Mouse (Mus musculus): ENCODE data around the gene Sik2.

The Sik2 gene

GRCm38 (mm10) chr9:50920933-50921895 lies 87.7 kb downstream of the Sik2 start:
- intact Hi-C loops (cut with DNase I): no loop called here

DNA sequence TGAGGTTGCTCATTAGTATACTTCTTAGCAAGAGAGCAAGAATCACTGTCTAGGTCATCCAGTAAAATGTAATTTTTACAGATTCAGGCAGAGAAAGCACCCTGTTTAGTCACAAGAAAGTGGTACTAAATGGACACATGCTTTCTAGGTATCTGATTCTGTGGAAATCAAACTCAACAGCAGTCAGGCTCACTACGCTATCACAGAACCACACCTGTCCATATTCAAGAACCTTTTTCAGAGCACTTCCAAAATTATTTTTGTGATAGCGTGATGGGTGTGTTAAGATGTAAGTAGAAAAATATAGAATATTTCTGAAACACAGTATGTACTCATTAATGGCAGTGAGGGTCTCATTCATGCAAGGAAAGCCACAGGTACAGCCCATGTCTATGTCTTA lies 89.3 kb downstream of the Sik2 start:
- intact Hi-C loops (cut with DNase I): no loop called here

DNA sequence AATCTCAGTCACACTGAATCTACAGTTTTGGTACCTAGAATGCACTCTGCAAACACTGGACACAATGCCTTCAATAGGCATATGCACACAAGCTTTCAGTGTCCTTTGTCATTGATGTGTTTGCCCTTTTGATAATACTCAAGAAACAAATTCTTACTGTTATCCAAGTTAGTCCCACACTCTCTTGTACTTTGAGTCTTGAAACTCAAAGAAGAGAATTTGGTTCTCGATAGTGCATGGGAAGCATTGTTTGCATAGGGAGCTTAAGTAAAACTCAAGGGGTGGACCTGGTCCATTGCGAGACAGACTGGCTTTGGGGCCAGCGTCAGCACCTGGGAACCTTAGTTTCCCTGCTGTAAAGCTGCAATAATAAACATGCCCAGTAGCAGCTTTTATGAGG lies 90.7 kb downstream of the Sik2 start:
- intact Hi-C loops (cut with DNase I): no loop called here

GRCm38 (mm10) chr9:50911861-50912515 lies 96.9 kb downstream of the Sik2 start:
- intact Hi-C loops (cut with DNase I): no loop called here

DNA sequence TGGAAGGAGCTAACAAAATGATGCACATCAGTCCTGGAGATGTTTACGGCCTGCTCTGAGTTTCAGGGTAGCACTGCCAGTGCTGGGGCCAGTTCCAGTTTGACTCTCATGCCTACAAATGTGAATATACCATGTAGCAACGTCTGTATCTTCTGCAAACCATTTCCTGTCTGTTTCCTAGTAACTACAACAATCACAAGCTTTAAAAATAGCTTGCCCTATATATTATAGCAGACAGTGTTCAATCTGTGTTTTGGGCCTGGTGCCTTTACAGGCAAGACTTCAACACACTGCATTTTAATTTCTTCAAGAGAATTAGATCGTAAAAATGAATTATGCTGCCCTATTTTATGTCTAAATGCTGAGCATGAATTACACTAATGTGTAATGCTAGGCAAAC lies 103.6 kb downstream of the Sik2 start:
- intact Hi-C loops (cut with DNase I): no loop called here

GRCm38 (mm10) chr9:50904196-50904847 lies 104.6 kb downstream of the Sik2 start:
- intact Hi-C loops (cut with DNase I): no loop called here

DNA sequence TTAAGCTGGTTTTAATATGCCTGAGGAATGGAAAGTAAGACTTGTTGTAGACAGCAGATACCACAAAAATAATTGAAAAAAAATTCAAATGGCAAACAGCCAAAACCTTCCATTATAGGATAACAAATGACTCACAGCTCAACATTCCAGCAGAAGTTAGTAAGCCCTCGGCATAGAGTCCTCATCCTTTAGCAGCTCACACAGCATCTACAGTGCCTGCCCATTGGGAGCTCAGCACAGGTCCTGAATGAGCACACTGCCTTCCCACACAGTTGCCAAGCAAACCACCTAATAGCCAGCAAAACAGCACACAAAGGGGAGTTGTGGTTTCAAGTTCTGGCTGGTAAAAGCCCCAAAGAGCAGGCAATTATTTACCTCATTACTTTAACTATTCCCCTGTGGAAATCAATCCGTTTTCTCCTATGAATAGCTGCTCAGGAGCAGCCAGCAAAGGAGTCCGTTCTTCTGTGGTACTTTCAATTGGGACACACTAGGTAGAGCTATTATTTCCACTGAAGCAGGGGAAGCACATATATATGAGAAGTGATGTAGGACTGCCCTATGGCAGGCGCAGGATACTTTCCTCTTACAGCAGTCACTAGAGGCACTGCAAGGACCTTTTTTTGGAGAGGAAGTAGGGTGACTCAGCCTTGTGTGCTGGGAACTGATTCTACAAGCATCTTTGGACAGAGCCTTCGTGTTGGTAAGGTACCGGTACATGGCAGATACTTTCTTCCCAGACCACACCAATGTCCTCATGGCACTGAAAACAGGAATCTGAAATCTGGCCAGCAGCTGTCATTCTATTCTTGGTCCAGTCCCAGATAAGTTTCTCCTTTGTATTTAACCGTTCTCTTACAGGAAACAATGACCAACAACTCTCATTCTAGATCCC lies 108.6 kb downstream of the Sik2 start:
- intact Hi-C loops (cut with DNase I): no loop called here

DNA sequence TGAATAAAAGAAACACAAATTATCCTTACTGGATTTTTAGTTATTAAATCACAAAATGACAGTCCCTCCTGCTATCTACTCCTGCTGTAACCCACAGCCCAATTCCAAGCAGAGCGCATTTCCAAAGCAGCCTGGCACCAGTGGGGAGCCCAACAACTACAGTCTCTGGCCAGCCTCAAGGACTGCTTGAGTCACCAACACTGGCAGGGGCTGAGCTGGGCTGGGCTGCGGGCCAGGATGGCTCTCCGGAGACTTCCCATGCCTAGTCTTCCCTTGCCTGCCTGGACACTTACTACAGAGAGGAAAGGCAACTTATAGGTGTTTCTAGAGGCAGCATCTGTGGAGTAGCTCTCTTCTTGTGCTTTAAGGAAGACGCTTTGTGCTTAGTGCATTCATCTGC lies 115.2 kb downstream of the Sik2 start:
- intact Hi-C loops (cut with DNase I): no loop called here

DNA sequence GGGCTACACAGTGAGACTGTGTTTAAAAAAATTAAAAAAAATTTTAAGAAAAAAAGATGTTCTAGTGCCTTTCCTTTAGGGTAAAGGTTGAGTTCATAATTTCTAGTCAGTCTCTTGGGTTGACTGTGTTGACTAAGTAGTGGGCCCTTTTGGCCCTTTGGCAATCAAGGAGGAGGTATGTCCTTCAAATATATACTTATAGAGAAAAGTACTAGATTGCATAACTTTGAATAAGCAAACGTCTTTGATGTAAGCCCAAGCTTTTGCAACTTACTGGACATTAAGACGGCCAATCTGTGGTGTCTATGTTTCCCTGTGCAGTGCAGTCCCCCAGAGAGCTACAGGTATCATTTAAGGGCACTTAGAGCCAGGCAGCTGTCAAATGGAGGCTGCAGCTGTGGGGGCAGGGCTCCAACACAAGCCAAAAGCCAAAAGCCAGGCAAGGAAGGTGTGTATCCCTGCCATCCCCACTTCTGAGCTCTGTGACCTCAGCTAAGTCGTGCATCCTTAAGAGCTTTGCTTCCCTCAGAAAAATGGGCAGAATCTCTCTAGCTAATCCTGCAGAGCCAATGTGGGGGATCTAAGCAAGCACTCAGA lies 118.3 kb downstream of the Sik2 start:
- intact Hi-C loops (cut with DNase I): no loop called here

DNA sequence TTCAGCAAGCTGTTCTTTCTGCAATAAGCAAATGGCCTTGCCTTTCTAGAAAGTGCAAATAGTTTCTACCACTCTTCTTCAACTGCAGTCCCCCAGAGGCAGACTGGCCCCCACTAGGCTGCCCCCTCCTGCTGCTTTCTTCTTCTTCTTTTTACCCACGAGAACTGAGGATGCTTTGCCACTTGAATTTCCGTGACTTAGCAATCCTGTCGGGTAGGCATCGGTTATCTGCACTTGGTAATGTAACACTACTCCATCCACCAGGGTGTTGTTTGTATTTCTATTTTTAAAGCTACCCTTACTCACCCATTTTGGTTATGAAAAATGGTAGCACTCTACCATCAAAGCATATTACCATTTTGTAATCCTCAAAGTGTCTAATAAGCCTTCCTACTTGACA lies 118.9 kb downstream of the Sik2 start:
- intact Hi-C loops (cut with DNase I): no loop called here

DNA sequence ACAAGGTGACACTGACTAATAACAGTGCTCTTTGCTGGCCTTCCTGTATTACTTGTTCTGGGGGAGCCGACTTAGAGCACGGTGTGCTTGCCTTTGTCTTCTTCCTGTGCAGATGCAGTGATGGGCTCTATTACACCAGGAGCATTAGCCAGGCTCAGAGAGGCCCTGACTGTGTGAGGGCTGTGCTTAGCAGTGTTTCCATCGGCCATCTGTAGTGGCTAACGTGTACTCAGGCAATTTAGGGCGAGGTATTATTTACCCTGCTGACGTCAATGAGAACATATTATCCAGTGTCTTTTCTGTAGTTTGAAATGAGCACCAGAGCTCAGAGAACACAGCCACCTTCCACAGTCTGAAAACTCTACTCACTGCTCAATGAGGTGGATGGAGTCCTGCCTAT lies 119.7 kb downstream of the Sik2 start:
- intact Hi-C loops (cut with DNase I): no loop called here

DNA sequence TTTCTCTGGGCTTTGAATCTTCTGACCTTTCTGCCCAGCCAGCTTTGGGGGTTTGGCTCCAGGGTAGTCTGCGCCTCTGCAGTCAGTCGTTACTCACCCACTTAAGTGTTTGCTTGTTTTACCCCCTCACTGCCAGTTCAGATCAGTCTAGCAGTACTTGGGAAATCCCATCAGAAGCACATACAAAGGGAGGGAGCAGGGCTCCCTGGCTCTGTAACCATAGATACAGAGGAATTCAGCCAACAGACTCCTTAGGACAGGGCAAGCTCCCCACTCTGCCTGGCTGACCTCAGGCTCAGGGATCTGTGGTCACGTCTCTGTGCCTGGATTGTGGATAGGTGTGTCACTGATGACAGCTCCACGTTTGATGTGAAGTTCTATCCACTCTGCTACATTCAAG lies 121.5 kb downstream of the Sik2 start:
- intact Hi-C loops (cut with DNase I): no loop called here

- intact Hi-C loops (cut with DNase I): no loop called here
Measured at GRCm38 (mm10) chr9:50886870-50887269, 122.0 kb downstream of the Sik2 start.

DNA sequence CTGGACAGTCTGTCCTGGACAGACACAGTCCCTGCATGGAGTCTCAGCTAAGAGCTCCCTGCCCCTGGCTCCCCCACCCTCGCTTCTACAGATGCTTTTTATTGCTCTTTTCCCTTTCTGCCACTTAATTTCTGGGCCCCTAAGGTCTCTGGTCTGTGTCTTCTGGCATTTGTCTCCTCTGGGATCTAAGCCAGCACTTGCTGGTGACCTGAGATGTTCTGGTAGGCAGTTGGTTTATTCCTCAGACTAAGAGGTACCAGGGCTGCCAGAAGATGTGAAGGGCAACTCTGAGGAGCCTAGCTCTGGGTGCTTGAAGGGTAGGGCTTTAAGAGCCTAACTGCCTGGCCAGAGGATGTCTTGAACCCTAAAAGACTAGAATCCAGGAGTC lies 123.3 kb downstream of the Sik2 start:
- intact Hi-C loops (cut with DNase I): no loop called here

DNA sequence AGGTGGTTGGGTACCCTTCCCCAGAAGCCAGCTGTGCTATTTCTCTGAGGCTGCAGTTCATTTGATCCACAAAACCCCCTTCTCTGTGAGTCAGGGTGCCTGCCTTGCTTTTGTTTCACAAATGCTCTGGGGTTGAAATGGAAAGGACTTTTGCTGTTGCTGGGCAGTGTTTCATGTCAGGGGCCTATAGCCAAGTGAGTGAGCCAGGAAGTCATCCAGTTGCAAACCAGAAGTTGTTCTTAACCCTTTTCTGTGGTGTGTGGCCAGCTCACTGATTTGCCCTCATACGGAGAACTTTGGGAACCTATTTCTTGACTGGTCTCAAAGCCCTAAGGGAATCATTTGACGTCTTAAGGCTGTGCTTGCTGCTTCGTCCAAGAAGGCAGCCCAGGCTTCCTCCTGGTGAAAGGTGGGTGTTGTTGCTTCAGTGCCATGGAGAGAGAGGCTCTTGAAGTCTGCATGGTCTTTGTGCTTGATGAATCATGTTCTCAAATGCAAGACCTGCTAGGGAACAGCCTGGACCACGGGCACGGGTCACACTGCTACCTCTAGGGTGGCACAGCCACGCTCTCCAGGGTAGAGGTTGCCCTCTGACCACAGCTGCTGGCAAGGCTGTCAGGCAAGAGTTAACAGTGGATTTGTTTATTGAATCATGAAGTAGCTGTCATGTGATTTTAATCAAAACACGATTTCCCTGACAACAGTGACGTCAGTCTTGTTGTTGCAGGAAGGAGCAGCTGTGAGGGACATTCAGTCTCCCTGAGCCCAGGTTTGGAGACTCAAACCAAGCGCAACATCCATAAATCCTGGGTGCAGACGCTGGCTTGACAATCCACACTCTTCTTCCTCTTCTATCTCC lies 123.9 kb downstream of the Sik2 start:
- intact Hi-C loops (cut with DNase I): no loop called here

DNA sequence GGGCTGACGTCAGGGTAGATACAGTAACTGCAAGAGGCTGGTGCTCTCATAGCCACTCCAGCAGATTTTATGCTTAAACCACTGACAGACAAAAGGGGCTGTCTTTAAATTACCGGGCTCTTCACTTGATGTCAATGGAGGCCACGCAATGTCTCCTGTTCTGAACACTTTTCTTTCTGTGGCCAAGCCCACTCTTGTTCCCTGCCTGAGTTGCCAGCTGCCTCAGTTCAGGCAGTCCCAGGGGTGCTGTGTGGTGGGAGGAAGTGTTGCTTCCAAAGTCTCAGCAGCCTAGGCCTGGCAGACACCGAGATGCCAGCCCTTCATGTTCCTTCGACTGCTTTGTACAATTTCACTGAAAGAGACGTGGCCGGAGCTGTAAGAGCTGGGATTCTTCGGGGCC lies 124.8 kb downstream of the Sik2 start:
- intact Hi-C loops (cut with DNase I): no loop called here

DNA sequence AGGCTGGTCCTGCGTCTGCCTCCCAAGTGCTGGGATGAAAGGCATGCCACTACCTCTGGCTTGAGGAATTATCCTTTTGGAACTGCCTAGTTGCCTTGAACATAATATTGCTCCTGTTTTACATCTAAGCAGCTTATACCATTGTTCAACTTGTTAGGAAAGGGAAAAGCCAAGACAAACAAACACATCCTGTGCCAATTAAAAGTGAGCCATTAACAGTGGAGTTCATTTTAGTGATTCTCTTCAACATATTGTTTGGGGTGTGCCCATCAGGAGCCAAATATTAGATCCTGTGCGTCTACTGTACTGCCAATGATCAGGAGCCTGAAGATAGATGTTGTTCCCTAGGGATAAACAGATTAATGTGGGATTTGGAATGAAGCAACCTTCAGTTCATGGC lies 126.7 kb downstream of the Sik2 start:
- intact Hi-C loops (cut with DNase I): no loop called here

DNA sequence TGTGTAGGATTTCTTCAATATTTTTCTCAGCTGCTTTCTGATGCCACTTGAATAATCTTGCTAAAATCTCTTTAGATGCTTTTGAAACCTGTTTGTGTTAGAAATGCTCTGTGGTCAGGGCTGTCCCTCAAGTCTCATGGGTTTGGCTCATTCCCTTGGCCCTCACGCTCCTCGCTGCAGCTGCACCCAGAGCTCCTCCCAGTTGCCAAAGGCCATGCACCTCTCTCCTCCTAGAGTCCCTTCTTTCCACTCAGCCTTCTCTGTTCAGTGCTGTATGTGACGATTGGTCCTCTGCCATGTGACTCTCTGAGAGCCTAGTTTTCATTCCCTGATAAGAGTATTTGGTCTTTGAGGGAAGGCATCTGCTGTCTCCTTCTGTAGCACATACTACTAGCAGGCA lies 131.4 kb downstream of the Sik2 start:
- intact Hi-C loops (cut with DNase I): no loop called here

GRCm38 (mm10) chr9:50876287-50876686 lies 132.6 kb downstream of the Sik2 start:
- intact Hi-C loops (cut with DNase I): no loop called here

DNA sequence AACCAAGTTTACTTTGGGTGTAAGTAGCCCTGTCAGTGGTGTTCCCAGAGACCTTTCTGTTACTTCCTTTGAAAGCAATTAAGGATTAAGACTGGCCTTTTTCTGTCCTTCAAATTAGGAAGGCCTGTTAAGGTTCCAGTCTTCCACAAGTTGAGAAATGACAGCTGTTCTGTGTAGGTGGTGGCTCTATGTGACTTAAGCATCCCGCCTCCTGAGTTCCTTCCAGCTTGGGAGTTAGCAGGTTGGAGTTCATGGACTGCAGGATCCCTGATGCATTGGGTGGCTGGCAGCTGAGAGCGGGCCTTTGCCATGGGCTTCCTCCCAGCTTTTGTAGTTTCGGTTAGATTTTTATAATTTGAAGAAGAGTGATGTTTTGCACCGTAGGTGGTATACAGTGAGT lies 133.4 kb downstream of the Sik2 start:
- intact Hi-C loops (cut with DNase I): no loop called here

Data from adrenal gland (tissue).